Mouse (Mus musculus) G1E-ER4 (cell line): ENCODE data around the gene Parvb. TPM values are rescaled to one million over a fixed set of nuclear protein-coding genes. Genes with fewer than 3 reads are reported as not detected.

Source experiments
- GATA1 ChIP-seq: IDR thresholded peaks from one replicate; pipeline ENCODE4 v1.8.0; 2012; ENCODE audit warnings: low read length, inconsistent platforms
- polyA plus RNA-seq: library from polyadenylated mRNA; stranded (reverse); fragments of >175 nt; gene quantifications from 2 replicates; pipeline ENCODE4 v1.2.3, GENCODE M21; 2012

The Parvb gene
- polyA plus RNA-seq, 1 experiment = 0.02 TPM

DNA sequence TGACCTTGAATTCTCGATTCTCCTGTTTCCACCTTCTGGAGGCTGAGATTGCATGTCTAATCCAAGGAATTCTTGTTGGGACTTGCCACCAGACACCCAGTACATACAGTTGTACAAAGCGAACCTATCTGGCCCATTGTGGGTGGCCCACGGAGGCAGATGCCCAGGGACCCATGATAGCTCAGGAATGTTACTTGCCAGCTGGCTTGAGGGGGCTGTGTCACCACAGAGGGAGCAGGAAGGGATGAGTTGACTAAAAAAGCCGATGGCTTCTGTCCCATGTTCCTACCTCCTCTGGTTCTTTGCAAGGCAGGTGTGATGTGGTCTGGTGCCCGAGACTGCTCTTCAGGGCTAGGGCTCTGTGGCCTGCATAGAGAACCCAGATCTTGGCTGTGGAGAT lies 59.3 kb downstream of the Parvb start:
- TF ChIP-seq GATA1 = no peak

DNA sequence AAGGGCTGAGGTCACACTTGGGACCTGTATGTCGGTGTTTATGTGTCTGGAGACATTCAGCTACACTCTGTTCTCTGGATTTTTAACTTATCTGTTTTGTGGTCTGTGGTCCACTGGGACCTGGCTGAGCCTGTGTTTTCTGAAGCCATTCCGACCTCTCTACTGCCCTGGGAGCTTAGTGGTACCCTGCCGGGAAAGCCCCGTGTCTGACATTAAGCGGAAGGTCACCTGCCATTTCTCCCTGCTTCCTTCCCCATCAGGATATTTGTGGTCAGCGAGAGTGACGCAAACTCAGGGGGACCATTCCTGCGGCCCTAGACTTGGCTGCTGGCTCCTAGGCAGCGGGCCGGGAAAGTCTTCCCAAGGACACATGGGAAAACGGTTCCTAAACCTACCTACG lies 61.7 kb downstream of the Parvb start:
- no peak for TF ChIP-seq GATA1

DNA sequence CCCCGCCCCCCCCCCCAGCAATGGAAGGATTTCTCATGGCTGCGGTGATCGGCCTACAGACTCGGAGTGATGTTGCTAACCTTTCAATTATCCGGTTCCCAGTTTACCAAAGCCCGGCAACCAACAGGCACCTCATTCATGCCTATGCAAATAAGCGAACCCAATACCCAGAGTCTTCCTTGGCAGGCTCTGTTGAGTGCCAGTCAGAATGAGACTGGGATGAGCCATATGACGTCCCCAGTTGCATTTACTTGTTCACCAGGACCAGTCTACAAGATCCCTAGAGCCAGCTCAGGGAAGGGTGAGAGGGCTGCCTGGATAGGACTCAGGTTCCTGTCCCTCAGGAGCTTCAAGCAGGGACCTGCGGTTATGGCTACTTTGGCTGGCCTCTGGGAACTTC lies 62.5 kb downstream of the Parvb start:
- no peak for TF ChIP-seq GATA1

DNA sequence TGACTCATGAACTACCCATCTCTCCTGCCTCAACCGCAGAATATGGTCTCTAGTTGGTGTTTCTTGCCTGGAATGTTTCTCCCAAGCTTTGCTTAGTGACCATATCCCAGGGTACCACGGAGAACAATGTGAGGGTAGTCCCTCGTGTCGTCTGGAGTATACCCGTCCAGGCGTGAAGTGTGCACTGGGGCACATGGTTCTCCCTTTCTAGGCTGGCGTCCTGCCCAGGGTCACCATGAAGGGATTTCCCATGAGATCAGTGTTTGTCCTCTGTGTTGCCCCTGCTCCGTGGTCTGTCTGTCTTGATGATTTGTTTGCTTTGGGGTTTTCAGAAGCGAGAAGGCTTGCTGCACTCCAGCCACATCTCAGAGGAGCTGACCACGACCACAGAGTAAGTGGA lies 63.4 kb downstream of the Parvb start:
- no peak for TF ChIP-seq GATA1

DNA sequence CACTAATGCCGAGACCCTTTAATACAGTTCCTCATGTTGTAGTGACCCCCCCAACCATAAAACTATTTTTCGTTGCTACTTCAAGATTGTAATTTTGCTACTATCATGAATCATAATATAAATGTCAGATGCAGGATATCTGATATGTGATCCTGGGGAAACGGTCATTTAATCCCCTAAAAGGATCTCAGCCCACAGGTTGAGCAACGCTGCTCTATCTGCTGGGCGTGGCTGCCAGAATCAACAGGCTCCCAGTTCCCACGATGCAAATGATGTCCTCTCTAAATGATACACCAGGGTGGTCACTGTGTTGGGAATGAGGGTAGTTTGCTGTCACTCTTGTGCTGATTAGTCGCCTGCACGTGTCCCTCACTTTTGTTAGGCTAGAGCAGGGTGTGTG lies 65.6 kb downstream of the Parvb start:
- no peak for TF ChIP-seq GATA1

DNA sequence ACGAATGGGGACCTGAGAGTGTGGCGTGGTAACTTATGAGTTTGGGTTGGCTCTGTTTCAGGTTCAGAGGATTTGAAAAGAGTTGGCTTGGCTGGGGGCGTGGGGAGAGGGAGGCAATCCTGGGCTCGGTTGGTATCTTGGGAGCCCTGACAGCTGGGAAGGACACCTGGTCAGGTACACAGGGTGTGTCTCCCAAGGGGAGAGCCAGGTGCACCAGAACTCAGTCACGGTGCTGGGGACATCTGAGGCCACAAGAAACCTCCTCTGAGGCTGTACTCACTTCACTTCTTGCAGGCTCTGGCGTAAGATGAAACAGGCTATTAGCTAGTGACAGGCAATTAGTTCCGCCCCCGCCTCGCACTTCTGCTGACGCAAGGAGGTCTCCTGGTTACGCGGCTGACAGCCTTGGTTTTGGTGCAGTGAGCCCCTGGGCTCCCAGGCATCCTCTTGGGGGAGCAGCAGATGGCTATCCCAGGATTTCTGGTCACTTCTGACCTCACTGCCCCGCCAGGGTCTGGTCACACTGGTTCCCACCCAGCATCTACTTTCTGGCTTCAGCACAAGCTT lies 67.0 kb downstream of the Parvb start:
- no peak for TF ChIP-seq GATA1

DNA sequence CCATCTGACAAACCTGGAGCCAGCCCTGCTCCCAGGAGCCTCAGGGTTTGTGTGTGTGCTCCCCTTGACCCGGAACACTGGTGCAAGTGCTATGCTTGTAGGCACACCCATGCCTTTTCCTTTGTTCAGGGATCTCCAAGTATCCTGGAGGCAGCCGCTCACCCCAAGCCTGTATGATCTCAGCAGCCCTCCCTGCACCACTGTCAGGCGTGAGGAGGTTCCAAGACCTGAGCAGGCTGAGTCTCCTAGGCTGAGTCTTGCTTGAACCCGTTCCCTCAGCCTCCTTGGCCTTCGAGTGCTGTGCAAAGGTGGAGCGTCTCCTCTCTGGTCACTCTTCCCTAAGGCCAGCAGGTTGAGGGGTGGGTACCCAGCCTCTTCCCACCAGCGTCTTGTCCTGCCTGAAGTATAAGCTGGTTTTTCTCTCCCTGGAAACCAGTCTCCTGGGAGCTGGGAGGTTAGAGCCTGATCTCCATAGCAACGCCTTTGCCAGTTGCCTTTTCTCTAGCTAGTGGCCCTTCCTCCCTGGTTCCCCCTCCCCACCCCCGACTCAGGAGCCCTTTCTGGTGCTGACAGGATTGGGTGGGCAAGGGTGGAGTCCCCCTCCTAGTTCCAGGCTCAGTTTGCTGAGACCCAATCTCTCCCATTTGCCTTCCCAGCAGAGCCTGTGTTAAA lies 68.0 kb downstream of the Parvb start:
- no peak for TF ChIP-seq GATA1

DNA sequence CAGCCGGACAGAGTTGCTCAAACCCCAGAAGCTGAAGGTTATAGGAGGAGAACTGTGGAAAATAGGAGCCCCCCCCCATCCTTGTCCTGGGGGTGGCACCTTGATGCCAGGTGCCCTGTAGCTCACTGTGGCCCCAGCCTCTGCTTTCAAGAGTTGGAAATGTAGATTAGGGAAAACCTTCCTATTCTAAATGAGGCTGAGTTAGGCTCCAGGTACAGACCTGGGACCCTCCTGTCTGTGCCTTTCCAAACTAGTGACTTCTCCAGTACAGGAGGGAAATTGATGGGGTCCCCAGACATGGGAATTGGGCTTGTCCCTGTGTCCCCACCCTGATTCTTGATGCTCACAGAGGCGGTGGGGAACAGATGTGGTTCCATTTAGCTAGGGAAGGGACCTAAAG lies 68.7 kb downstream of the Parvb start:
- TF ChIP-seq GATA1 = no peak

DNA sequence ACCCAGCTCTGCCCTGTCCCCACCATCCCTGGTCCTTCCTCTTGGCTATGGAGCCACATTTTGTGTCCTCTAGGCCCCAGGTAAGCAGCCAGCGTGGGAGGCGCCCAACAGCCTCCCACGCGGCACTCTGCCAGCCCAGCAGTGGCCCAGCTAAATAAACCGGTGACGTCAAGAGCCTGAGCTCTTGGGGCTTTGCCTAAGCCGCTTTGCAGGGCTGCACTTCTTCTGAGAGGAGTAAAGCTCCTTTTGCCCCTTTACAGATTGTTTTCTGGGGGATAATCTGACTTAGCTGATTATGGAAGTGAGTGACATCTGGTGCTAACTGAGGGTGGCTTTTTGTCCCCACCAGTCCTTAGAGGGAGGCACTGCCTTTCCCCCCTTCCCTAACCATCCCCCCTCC lies 69.2 kb downstream of the Parvb start:
- no peak for TF ChIP-seq GATA1

DNA sequence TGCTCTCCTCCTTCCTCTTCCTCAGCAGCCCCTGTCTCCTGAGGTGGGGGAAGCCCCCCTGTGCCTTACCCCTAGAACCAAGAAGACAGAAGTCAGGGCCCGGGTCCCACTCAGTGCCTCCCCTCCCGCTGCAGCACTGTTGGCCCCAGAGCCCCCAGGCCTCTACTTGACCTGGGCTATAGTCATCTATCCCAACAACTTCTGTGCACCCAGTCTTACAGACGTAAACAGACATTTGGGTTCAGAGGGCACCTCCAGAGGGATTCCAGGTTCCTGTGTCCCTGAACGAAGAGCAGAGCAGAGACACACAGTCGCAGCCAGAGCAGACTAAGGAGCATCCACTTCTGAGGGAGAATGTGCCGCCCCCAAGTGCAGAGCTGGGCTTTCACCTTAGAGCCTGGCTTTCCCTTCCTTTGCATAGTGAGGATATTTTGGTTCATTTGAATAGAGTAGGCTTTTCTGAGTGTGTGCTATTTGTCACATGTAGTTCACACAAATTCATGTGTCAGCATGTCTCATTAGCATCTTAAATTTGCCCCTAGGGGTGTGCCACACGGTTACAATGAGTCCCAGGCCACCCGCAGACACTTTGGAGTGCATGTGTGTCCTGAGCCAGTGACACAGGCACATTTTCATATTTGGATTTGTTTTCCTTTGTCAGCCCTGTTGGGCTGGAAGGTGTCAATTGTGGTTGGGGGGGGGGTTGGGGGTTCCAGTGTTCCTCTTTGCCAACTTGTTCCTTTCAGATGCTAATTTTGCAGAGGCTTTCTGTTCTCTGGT lies 70.0 kb downstream of the Parvb start:
- TF ChIP-seq GATA1 = no peak

DNA sequence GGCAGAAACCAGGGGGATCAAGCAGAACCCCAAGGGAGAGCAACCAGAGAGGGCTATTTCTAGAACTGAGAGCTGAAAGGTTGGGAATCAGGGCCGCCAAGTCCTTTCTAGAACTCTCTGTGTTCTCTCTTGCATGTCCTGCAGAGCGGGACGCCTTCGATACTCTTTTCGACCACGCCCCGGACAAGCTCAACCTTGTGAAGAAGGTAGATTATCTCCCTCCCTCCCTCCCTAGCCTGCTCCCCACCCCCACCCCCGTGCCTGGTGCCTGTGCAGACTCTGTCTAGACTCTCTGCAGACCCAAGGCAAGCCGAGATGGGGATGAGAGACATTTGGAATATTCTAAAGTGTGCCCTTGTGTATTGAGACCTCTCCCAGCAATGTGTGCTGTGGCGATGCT lies 71.4 kb downstream of the Parvb start:
- no peak for TF ChIP-seq GATA1

DNA sequence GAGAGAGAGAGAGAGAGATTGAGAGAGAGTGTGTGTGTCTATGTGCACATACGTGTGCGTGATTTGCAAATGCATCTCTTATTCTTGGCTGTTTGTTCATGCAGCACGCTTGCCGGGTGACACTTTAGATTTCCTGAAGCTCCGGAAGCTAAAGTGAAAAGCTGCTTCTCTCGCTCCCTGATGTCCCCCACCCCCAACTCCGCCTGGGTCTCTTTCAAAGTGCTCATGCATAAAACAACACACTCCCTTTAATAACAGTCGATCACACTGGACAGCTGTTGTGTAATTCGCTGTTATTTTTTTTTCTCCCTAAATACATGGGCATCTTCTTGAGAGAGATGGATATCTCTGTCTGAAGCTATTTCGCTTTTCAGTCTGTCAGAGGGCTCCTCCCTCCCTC lies 73.5 kb downstream of the Parvb start:
- no peak for TF ChIP-seq GATA1

DNA sequence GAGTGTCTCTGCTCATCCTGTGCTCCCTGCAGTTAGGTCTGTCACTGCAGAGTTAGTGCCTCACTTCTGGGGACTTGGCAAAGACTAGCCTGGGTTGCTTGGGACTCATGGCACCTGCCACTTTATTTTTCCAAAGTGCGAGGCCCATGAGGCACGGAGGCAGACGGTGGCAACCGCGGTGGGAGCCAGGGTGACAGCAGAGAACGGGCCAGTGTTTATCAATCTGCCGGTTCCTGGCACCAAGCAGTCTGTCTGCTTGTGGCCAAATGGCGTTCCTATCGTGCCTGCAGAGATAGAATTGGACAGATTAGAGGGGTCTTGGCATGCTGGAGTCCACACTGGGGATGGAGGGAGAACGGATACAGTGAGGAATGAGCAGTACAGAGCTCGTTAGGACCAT lies 78.4 kb downstream of the Parvb start:
- TF ChIP-seq GATA1 = no peak

DNA sequence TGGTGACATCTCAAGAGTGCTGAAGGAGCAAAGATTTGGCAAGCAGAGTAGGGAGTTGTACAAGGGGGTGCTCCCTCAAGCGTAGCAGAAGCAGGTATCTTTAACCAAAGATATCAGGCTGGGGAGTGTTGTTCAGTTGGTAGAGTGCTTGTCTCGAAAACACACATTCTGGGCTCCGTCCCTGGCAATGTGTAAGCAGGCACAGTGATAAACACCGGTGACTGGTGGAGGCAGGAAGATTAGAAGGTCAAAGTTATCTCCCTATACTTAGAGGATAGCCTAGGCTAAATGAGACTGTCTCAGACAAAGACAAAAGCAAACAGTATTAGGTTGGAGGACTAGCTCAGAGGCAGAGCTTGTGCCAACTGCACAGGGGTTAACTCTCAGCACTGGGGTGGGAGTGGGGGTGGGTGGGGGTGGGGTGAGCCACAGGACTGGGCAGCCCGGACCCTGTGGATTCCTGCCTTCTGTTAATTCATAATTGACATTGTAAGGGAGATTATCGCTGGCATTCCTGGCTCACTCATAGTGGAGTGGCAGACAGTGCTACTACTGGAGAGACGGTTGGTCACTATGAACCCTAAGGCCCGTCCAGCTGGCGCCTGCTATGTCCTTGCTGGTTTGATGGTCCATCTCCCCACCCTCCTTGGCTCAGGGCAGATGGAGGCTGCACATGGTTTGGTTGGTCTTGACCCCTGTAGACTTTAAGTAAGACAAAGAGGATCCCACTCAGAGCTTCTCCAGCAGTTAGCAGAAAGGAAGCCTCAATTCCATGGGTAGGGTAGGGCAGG lies 79.6 kb downstream of the Parvb start:
- TF ChIP-seq GATA1 = no peak

DNA sequence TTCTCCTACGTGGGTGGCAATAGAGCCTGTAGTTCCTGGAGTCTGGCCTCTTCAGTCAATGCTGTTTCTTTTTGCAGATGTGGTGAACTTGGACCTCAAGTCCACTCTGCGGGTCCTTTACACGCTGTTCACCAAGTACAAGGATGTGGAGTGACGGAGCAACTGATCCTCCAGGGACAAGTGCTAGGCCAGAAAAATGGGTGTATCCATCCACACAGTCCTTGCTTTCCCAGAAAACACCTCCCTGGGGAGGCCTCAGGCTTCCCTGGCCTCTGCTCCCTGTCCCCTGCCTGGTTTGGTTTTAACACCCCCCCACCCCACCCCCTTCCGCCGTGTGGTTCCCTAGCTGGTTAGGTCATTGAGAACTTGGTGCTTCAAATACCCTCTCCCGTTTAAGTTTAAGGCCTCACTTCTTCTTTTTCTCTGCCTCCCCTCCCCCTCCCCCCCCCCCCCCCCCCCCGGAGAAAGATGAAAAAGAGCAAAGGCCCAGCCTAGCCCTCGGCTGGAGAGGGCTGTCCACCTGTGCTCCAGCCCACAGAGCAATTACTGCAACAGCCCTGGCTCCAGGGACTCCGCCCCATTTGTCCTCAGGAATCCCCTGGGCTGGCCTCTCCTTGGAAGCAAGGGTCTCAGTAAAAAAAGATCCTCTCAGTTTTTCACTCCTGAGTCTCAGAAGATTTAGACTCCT lies 81.2 kb downstream of the Parvb start:
- TF ChIP-seq GATA1 = no peak

DNA sequence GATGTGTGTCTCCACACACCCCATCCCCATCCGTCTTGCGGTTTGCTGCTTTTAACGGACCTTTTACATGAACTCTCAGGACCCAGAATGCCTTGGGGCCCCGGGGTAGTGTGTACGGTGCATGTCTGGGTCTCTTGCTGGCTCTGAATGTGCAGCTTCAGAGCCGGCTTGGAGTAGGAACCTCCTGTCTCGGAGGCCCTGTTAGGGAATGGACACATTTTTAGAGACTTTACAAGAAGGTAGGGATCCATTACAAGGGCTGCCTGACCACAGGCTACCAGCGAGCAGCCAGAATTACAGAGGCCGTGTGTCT lies 81.7 kb downstream of the Parvb start:
- no peak for TF ChIP-seq GATA1
